Mouse (Mus musculus) liver, embryonic 14.5 days (tissue): ENCODE data around the gene Qrich2.

ENCODE experiments used
- CTCF ChIP-seq: IDR thresholded peaks from 2 replicates; pipeline ENCODE4 v1.5.1; 2016; ENCODE audit warnings: antibody characterized with exemption, low read depth, control low read depth
- EP300 ChIP-seq: IDR thresholded peaks from 2 replicates; pipeline ENCODE4 v1.6.1; 2016; ENCODE audit warnings: antibody characterized with exemption, low read depth

DNA sequence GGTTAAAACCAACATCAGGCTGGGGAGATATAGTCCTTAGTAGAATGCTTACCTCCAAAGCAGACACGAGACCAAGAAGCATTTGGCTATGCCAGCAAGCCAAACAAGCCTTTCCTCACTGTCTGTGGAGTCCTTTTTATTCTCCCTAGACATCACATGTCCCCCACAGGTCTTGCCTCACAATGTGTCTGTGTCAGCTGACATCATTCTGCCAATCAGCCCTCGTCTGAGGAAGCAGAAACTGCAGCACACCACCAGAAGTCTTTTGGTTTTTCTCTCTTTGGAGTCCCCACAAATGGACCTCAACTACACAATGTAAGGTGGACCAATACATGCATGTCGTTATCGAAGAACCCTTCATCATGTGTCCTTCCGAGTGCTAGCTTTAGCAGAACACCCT lies 49.0 kb downstream of the Qrich2 start:
- TF ChIP-seq CTCF (no peak), EP300 (no peak)
